Mouse (Mus musculus): ENCODE results near the gene Kdr. TPM values are rescaled to one million over a fixed set of nuclear protein-coding genes. Genes with fewer than 3 reads are reported as not detected.

Kdr gene
- polyA plus RNA-seq (2015; fragmentation: Nextera tagmentation; extraction: Ambion mirVana), result 3.9 and 4.3 TPM in 2 replicates

GRCm38 (mm10) chr5:75978374-75979100 is at the start of gene Kdr:
Gene Kdr, minus strand, starts transcription at chr5:75978458.
- DNase-seq (ENCODE audit: low spot score), result peak; percentile 21

DNA sequence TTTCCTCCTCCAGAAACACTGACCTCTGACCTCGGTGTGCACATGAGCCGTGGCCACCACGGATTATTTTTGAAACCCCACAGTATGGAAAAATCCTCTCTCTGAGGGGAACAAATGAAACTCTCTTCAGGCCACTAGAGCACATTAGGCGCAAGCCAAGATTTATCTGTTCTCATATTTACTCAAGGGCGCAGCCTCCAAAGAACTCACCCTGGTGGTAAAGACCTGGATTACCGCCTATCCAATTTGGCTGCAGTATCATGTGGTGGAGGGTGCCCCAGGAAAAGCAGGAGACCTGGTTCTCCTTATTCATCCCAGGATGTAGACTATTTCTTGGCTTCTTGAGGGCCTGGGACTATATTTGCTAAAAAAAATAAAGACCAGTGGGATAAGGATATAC is 48.5 kb upstream of the Kdr start:
- no peak for DNase-seq (ENCODE audit: low spot score)

DNA sequence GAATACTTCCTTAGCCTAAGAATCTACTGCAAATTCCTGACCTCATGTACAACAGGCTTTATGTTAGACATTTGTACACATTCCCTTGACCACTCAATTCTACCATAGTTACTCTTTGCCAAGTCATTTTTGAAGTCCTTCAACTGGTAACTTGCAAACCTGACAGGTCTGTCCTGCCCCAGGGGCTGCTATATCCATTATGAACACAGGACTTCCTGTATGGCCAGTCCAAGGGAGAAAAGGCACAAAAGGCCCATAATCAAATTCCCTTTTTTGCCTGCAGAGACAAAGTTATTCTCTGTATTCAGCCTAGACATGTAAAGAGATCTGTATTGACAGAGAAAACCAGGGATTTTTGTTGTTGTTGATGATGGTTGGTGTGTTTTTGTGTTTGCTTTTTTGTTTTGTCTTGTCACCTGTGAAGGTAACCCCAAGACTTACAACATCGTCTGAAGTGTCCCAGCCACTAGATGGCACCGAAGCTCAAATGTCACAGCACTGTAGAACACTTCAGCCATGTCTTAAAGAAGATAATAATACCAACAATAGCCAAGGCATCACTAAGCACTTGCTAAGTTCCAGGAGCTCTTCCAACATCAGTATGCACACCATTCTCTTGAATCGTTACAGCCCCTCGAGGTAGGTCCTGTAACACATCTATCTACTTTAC is 47.9 kb upstream of the Kdr start:
- DNase-seq (ENCODE audit: low spot score), result peak; percentile 27

DNA sequence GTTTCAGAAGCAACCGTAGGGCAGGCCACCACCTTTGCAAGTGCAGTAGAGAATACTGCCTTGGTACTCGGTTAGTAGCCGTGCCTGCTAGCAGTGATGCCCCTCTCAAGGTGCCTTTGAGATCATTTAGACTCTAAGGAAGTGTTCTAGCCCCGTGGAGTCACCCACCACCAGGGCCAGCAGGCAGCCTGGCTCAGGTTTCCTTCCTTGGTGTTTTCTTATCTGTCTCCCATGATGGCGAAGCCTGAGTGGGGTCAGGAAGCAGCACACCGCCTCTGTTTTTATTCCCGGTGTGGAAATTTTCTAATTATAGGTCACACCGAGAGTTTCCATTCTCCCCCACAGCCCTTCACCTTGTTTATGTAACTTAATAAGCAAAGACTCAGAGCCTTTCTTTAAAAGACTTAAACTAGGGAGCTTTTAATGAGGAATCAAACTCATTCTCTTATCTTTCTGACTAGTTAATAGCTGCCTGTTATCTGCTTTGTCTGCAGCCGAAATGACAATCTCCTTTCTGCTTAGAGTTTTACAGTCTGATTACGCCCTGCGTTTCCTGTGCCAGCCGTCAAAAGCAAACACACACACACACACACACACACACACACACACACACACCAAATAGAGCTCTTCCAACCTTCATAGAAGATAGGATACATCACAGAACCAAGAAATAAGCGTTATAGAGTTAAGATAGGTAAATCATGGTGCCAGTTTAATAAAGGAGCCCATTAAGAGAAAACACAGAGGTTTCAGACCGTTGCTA is 44.9 kb upstream of the Kdr start:
- DNase-seq (ENCODE audit: low spot score), result no peak

DNA sequence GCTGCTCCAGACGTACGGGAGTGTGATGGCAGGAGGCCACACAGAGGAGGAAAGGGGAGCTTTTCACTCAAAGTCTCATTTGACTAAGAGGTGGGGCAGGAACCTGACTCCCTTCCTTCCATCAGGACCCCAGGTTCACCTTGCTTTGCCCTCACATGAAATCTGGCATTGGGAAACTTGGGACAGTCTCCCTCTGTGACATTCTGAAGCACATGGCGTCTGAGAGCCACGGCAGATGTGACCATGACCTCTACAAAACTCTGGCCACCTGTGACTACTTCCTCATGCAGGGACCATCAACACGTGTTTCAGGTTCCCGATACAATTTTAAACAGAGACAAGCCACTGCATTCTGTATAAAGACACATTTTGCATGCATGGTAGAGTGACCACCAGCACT is 44.2 kb upstream of the Kdr start:
- no peak for DNase-seq (ENCODE audit: low spot score)

- no peak for DNase-seq (ENCODE audit: low spot score)
Observed at GRCm38 (mm10) chr5:76018321-76018720, 40.1 kb upstream of the Kdr start.

DNA sequence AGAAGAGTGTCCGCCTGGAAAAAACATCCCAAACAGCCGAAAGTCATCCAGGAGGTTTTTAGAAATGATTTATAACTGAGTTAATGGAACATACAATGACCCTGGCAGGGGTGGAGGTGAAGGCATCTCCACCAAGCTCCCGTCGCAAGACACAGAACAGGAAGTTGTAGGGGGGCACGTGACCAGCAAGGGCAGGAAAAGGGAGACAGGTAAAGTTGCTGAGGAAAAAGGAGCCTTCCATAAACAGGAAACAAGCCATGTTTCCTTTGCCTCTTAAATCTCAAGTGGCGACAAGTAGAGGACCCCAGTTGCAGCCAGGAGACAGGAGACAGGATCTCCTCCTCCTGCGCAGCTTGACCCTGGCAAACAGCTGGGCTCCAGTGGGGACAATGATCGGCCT is 37.8 kb upstream of the Kdr start:
- DNase-seq (ENCODE audit: low spot score), result no peak

- no peak for DNase-seq (ENCODE audit: low spot score)
Observed at GRCm38 (mm10) chr5:76013881-76014431, 35.7 kb upstream of the Kdr start.

GRCm38 (mm10) chr5:76006403-76006802 is 28.1 kb upstream of the Kdr start:
- no peak for DNase-seq (ENCODE audit: low spot score)

GRCm38 (mm10) chr5:75990212-75990611 is 12.0 kb upstream of the Kdr start:
- no peak for DNase-seq (ENCODE audit: low spot score)

DNA sequence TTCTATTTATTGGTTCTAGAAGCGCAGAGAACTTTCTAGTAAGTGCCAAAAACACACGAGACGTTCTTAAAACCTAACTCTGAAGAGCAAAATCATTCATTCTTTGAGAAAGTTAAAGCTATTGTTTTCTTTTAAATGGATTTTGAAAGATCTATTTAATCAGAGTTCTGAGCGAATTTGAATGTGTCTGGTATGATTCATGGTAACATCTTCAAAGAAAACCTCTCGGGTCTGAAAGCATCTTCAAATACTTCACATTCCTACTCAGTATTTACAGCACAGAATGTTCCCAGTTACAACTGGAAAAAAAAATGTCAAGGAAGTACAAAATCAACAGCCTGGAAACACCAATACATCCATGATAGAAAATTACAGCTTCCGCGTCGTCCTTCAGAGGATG is 9.3 kb upstream of the Kdr start:
- DNase-seq (ENCODE audit: low spot score), result no peak

DNA sequence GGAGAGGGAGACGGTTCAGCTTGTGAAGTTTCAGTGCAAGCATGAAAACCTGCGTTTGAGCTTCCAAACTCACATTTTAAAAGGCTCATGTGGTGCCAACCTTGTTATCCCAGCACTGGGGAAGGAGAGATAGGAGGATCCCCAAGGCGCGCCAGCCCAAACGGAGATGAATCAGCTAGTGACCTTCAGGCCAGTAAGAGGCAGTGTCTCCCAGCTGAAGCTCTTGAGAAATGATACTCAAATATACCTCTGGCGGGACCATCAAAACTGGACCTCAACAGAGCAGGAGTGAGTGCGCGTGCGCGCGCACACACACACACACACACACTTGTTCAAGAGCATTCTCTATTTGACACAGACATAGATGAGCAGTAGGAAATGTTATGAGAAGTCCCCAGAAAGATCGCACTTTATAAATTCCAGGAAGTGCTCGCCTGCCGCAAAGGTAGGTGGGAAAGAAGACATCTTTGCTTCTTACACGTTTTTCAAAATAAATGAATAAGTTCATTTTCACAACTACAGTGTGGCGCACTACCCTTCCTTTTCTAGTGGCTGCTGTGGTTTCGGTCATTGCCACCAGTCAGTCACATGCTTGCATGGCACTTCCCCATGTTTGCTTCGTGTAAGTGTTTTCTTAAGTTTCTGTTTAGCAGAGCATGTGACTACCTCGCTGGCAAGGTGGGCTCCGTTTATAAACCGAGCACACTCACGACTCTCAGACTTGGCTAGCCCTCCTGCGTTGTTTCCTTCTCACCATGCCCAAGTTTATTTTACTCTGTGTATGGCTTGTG is 2.5 kb upstream of the Kdr start:
- peak; percentile 2 for DNase-seq (ENCODE audit: low spot score)

DNA sequence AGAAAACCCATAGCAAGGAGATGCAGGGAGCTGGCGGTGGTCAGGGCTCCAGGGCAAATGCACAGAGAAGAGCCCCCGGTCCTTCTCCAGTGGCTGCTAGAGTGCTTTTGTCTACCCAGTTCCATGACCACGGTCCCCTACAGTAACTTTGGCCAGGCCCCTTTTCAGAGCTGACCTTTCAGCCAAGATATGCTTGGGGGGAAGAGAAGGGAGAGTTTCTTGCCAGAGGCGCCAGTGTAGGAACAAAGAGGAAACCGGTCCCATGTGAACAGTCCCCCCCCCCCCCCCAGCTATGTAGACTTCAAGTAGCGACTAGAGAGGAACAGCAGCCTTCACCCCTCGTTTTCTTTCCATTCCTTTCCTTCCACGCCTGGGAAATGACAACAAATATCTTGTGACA is 850 bp upstream of the Kdr start:
- no peak for DNase-seq (ENCODE audit: low spot score)

DNA sequence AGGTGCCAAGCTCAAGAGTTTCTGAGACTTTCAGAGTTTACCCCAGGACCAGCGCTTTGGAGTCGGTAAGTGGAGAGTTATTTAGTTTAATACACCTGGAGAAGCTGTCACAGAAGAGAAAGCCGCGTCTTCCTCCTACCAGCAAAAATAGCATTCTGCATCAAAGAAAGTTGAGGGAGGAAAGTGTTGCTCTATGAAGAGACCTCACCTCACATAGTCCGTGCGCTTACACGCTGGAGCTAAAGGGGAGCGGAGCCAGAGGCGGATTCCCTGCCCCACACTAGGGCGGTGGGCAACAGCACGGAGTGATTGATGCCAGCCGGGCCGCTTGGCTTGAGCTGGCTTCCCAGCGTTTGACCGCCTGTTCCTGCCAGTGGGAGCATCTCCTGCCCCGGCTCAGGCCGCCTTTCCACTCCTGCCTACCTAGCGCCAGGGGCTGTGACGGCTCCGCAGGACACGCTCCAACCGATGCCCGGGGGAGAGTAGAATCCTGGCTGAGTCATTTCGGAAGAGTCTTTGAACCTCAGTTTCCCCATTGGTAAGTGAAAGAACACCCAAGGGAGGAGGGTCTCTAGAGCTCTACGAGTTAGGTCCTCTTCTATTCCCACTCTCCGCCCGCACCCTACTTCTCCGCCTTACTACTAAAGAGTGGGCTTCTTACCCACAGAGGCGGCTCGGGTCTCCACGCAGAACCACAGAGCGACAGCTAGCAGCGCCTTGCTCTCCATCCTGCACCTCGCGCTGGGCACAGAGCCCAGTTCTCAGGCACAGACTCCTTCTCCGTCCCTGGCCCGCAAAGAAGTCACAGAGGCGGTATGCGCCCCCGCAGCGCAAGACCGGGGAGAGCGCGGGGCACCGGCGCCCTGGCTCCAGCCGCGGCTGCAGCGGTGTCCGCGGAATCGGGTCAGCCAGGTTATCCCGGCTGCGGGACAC is 551 bp downstream of the Kdr start:
- peak; percentile 5 for DNase-seq (ENCODE audit: low spot score)

GRCm38 (mm10) chr5:75976696-75977095 is 1.6 kb downstream of the Kdr start:
- no peak for DNase-seq (ENCODE audit: low spot score)

DNA sequence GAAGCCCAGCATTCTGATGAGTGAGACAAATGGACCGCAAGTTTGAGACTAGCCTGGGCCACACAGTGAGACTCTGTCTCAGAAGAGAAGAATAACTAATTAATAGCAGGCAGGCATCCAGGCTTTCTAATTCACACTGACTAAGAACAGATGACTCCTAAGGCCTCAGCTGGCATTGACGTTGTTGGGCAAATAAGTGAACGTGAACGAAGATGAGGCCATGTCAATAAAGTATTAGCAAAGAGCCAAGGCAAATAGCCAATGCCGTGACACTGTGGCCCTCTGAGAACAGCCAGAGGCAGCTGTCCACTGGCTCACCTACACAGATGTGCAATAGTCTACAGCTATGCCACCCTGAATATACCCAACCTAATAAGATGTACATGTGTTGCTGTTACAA is 2.9 kb downstream of the Kdr start:
- no peak for DNase-seq (ENCODE audit: low spot score)

DNA sequence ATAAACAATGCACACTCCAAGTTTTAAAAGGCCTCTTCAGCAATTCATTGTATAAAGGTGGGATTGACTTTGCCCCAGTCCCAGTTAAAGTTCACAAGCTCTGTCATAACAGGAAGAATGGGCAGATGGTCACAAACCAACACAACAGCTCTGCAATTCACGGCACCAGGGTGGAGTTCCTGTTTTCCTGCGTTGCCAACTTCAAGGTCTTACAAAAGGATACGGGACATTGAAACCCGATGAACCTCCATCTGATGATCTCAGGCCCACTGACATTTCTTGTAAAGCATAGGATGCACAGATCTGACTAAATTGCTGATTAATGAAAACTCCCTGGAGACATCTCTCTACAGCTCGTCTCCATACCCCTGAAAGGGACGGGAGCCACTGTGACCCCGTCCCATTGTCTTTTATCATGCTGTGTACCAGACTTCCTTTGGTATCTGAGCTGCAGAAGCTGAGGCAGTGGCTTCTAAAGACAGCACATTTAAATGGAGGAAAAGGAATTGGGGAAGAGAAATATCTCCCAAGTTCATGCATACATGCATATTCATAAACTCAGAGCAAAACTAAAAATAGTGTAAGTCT is 3.6 kb downstream of the Kdr start:
- DNase-seq (ENCODE audit: low spot score), result no peak

DNA sequence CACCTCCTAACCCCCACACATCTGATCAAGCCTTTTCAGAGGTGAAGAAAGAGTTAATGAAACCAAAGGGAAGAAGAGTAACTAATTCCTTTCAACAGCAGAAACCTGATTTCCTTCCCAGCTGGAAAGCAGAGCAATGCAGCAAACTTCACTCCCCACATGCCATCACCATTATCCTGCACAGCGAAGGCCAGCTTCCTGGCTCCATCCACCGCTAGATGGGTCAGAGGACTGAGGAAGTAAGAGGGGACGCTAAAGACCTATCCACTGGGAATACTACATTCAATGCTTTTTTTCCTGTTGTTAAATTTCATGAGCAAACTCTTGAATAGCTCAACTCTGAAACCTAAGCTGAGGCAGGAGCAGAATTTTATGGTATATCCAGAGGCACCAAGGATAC is 8.4 kb downstream of the Kdr start:
- no peak for DNase-seq (ENCODE audit: low spot score)

GRCm38 (mm10) chr5:75962558-75962957 is 15.7 kb downstream of the Kdr start:
- no peak for DNase-seq (ENCODE audit: low spot score)

Data from thymus, postnatal 0 days (tissue).